Mouse (Mus musculus) liver, embryonic 15.5 days (tissue): ENCODE measurements around the gene G0s2. TPM values are rescaled to one million over a fixed set of nuclear protein-coding genes. Genes with fewer than 3 reads are reported as not detected.

Experiments used
- ATAC-seq: fragments of 200-750 bp; cut with Nextera tagmentation; 2 replicates; pipeline ENCODE4 v1.8.0; 2017; ENCODE audit warnings: moderate number of reproducible peaks, mild to moderate bottlenecking, moderate library complexity; ENCODE audit not compliant: insufficient read depth
- H3K27ac ChIP-seq: fragments of 300-500 bp; sonication (generic); replicated peaks from 2 replicates; pipeline ENCODE4 v1.5.1; 2015; ENCODE audit warnings: mild to moderate bottlenecking, inconsistent platforms
- H3K27me3 ChIP-seq: fragments of 300-500 bp; sonication (generic); 2 replicates; pipeline ENCODE4 v1.6.1; 2015; ENCODE audit warnings: mild to moderate bottlenecking, inconsistent platforms
- H3K36me3 ChIP-seq: fragments of 300-500 bp; sonication (generic); replicated peaks from 2 replicates; pipeline ENCODE4 v1.6.1; 2015; ENCODE audit warnings: moderate library complexity, mild to moderate bottlenecking, inconsistent platforms
- H3K4me1 ChIP-seq: fragments of 300-500 bp; sonication (generic); replicated peaks from 2 replicates; pipeline ENCODE4 v1.6.1; 2015; ENCODE audit warnings: inconsistent platforms
- H3K4me2 ChIP-seq: fragments of 300-500 bp; sonication (generic); 2 replicates; pipeline ENCODE4 v1.6.1; 2015; ENCODE audit warnings: moderate library complexity, mild to moderate bottlenecking, inconsistent platforms
- H3K4me3 ChIP-seq: fragments of 300-500 bp; sonication (generic); replicated peaks from 2 replicates; pipeline ENCODE4 v1.5.1; 2015; ENCODE audit warnings: mild to moderate bottlenecking, inconsistent platforms
- H3K9ac ChIP-seq: fragments of 300-500 bp; sonication (generic); 2 replicates; pipeline ENCODE4 v1.6.1; 2015; ENCODE audit warnings: moderate library complexity, mild to moderate bottlenecking, inconsistent platforms
- H3K9me3 ChIP-seq: fragments of 300-500 bp; sonication (generic); replicated peaks from 2 replicates; pipeline ENCODE4 v1.6.1; 2016; ENCODE audit warnings: inconsistent platforms
- WGBS: fragments of 180-500 bp; shearing (Covaris S2); methylation state at CpG from one replicate; pipeline ENCODE4 v1.1.7; 2015; ENCODE audit warnings: mixed read lengths; ENCODE audit not compliant: insufficient replicate concordance; 5-methylcytosine and 5-hydroxymethylcytosine counted together
- polyA plus RNA-seq: library from polyadenylated mRNA; unstranded; fragments of >200 nt; fragmentation: Nextera tagmentation; extraction: Ambion mirVana; gene quantifications from 2 replicates; pipeline ENCODE4 v1.2.1, GENCODE M21; 2015

G0s2 gene
- polyA plus RNA-seq, result 105 and 146 TPM in 2 replicates

- peak within 1 kb of the TSS; percentile 55 for H3K4me3 ChIP-seq
- ATAC-seq, result peak; percentile 73
- no peaks in the 10 kb centered on the region for H3K36me3 ChIP-seq
- peak within 1 kb of the TSS; percentile 50 for H3K4me2 ChIP-seq
- H3K4me1 ChIP-seq, result peaks cover 15% of the 10 kb centered on the region; the same call in 1 of the 2 replicates
- no peaks in the 10 kb centered on the region for H3K27me3 ChIP-seq
- peak within 1 kb of the TSS; percentile 77 for H3K27ac ChIP-seq
- H3K9me3 ChIP-seq, result no peaks in the 10 kb centered on the region
- peak within 1 kb of the TSS; percentile 36 for H3K9ac ChIP-seq
- WGBS, result 2% methylated on average over 22 of the region's 23 CpGs
Observed at GRCm38 (mm10) chr1:193272916-193273601, at the start of gene G0s2. TSS of gene G0s2 (minus strand) at chr1:193273217.

- ATAC-seq, result no peak
- no peaks in the 10 kb centered on the region for H3K36me3 ChIP-seq
- no peak overlapping the region for H3K4me3 ChIP-seq
- 66% methylated on average over 8 of the region's 8 CpGs for WGBS
- H3K4me2 ChIP-seq, result no peak overlapping the region
- H3K27ac ChIP-seq, result no peak overlapping the region
- no peaks in the 10 kb centered on the region for H3K9me3 ChIP-seq
- H3K4me1 ChIP-seq, result 0 out of 2 replicates have a peak, but pooled peaks cover 3% of the 10 kb centered on the region
- H3K27me3 ChIP-seq, result no peaks in the 10 kb centered on the region
- H3K9ac ChIP-seq, result no peak overlapping the region
Observed at GRCm38 (mm10) chr1:193320398-193320797, 47.4 kb upstream of the G0s2 start.

GRCm38 (mm10) chr1:193319721-193320120 lies 46.7 kb upstream of the G0s2 start:
- H3K4me3 ChIP-seq, result no peak overlapping the region
- no peak overlapping the region for H3K4me2 ChIP-seq
- no peak overlapping the region for H3K27ac ChIP-seq
- H3K36me3 ChIP-seq, result no peaks in the 10 kb centered on the region
- H3K27me3 ChIP-seq, result no peaks in the 10 kb centered on the region
- ATAC-seq, result no peak
- no peaks in the 10 kb centered on the region for H3K9me3 ChIP-seq
- H3K4me1 ChIP-seq, result 0 out of 2 replicates have a peak, but pooled peaks cover 3% of the 10 kb centered on the region
- no peak overlapping the region for H3K9ac ChIP-seq
- WGBS, result 46% methylated on average over 3 of the region's 3 CpGs

- H3K4me2 ChIP-seq, result no peak overlapping the region
- 40% methylated on average over 6 of the region's 6 CpGs for WGBS
- H3K9ac ChIP-seq, result no peak overlapping the region
- no peak overlapping the region for H3K4me3 ChIP-seq
- no peaks in the 10 kb centered on the region for H3K27me3 ChIP-seq
- no peaks in the 10 kb centered on the region for H3K36me3 ChIP-seq
- 0 out of 2 replicates have a peak, but pooled peaks cover 3% of the 10 kb centered on the region for H3K4me1 ChIP-seq
- no peaks in the 10 kb centered on the region for H3K9me3 ChIP-seq
- H3K27ac ChIP-seq, result no peak overlapping the region
- ATAC-seq, result no peak
Observed at GRCm38 (mm10) chr1:193317159-193317559, 44.1 kb upstream of the G0s2 start.

- H3K4me3 ChIP-seq, result no peak overlapping the region
- H3K27me3 ChIP-seq, result no peaks in the 10 kb centered on the region
- H3K9ac ChIP-seq, result no peak overlapping the region
- H3K4me1 ChIP-seq, result 0 out of 2 replicates have a peak, but pooled peaks cover 3% of the 10 kb centered on the region
- no peaks in the 10 kb centered on the region for H3K36me3 ChIP-seq
- H3K9me3 ChIP-seq, result no peaks in the 10 kb centered on the region
- ATAC-seq, result no peak
- H3K27ac ChIP-seq, result no peak overlapping the region
- WGBS, result 58% methylated on average over 9 of the region's 9 CpGs
- no peak overlapping the region for H3K4me2 ChIP-seq
Observed at GRCm38 (mm10) chr1:193316358-193316750, 43.3 kb upstream of the G0s2 start.

GRCm38 (mm10) chr1:193315705-193316357 lies 42.8 kb upstream of the G0s2 start:
- ATAC-seq, result no peak
- WGBS, result 55% methylated on average over 5 of the region's 5 CpGs
- Histone ChIP-seq H3K27ac (no peak overlapping the region), H3K9me3 (no peaks in the 10 kb centered on the region), H3K36me3 (no peaks in the 10 kb centered on the region), H3K4me3 (no peak overlapping the region), H3K27me3 (no peaks in the 10 kb centered on the region), H3K4me2 (no peak overlapping the region), H3K4me1 (0 out of 2 replicates have a peak, but pooled peaks cover 3% of the 10 kb centered on the region), H3K9ac (no peak overlapping the region)

- Histone ChIP-seq H3K4me1 (peaks cover 10% of the 10 kb centered on the region), H3K27ac (peak overlapping the region; percentile 66), H3K4me3 (no peak overlapping the region), H3K27me3 (no peaks in the 10 kb centered on the region), H3K9me3 (no peaks in the 10 kb centered on the region), H3K4me2 (no peak overlapping the region), H3K9ac (no peak overlapping the region), H3K36me3 (no peaks in the 10 kb centered on the region)
- 50% methylated on average over 1 of the region's 1 CpGs for WGBS
- ATAC-seq, result peak; percentile 76
Observed at GRCm38 (mm10) chr1:193311596-193311995, 38.6 kb upstream of the G0s2 start.

GRCm38 (mm10) chr1:193310519-193311085 lies 37.6 kb upstream of the G0s2 start:
- H3K27me3 ChIP-seq, result no peaks in the 10 kb centered on the region
- no peaks in the 10 kb centered on the region for H3K9me3 ChIP-seq
- 50% methylated on average over 3 of the region's 3 CpGs for WGBS
- peaks cover 10% of the 10 kb centered on the region for H3K4me1 ChIP-seq
- H3K9ac ChIP-seq, result no peak overlapping the region
- H3K4me3 ChIP-seq, result no peak overlapping the region
- ATAC-seq, result no peak
- no peak overlapping the region for H3K27ac ChIP-seq
- no peaks in the 10 kb centered on the region for H3K36me3 ChIP-seq
- no peak overlapping the region for H3K4me2 ChIP-seq

GRCm38 (mm10) chr1:193309785-193310518 lies 36.9 kb upstream of the G0s2 start:
- Histone ChIP-seq H3K4me1 (peaks cover 10% of the 10 kb centered on the region), H3K9ac (no peak overlapping the region), H3K4me3 (no peak overlapping the region), H3K9me3 (no peaks in the 10 kb centered on the region), H3K4me2 (no peak overlapping the region), H3K27me3 (no peaks in the 10 kb centered on the region), H3K36me3 (no peaks in the 10 kb centered on the region), H3K27ac (no peak overlapping the region)
- no peak for ATAC-seq
- WGBS, result 39% methylated on average over 1 of the region's 1 CpGs

- Histone ChIP-seq H3K9me3 (no peaks in the 10 kb centered on the region), H3K27me3 (no peaks in the 10 kb centered on the region), H3K4me2 (no peak overlapping the region), H3K36me3 (no peaks in the 10 kb centered on the region), H3K9ac (no peak overlapping the region), H3K27ac (no peak overlapping the region), H3K4me1 (peaks cover 10% of the 10 kb centered on the region), H3K4me3 (no peak overlapping the region)
- ATAC-seq, result no peak
- WGBS, result 50% methylated on average over 2 of the region's 2 CpGs
Observed at GRCm38 (mm10) chr1:193306832-193307231, 33.8 kb upstream of the G0s2 start.

- Histone ChIP-seq H3K4me1 (peaks cover 6% of the 10 kb centered on the region), H3K4me2 (no peak overlapping the region), H3K9me3 (no peaks in the 10 kb centered on the region), H3K9ac (no peak overlapping the region), H3K27ac (no peak overlapping the region), H3K27me3 (no peaks in the 10 kb centered on the region), H3K36me3 (no peaks in the 10 kb centered on the region), H3K4me3 (no peak overlapping the region)
- 42% methylated on average over 7 of the region's 7 CpGs for WGBS
- ATAC-seq, result no peak
Observed at GRCm38 (mm10) chr1:193305386-193305785, 32.4 kb upstream of the G0s2 start.
